Mouse (Mus musculus) ES-E14 (cell line): ENCODE results near the gene Sox9. TPM values are rescaled to one million over a fixed set of nuclear protein-coding genes. Genes with fewer than 3 reads are reported as not detected.

Experiments
- DNase-seq: peaks from one replicate; pipeline ENCODE4 v3.0.0-alpha.2; 2013; ENCODE audit warnings: low read depth, low spot score
- H3K27ac ChIP-seq: 2 replicates; pipeline ENCODE4 v1.5.1; 2012; ENCODE audit warnings: low read depth, mild to moderate bottlenecking, low read length, moderate library complexity, mixed read lengths; ENCODE audit not compliant: poor library complexity, insufficient read depth, severe bottlenecking
- H3K36me3 ChIP-seq: 2 replicates; pipeline ENCODE4 v1.6.1; 2012; ENCODE audit warnings: mild to moderate bottlenecking, low read length, moderate library complexity, mixed read lengths; ENCODE audit not compliant: control insufficient read depth, poor library complexity, insufficient read depth, severe bottlenecking
- H3K4me1 ChIP-seq, 2 experiments: fragments of 150-350 bp in 1 of 2; sonication (generic) in 1 of 2; 2 replicates each; pipeline ENCODE4 v1.6.1; 2012; ENCODE audit warnings: low read length in 2 of 2, mild to moderate bottlenecking in 1 of 2, mixed read lengths in 1 of 2; ENCODE audit not compliant: control insufficient read depth in 2 of 2, insufficient read depth in 2 of 2, poor library complexity in 1 of 2
- H3K4me3 ChIP-seq, 2 experiments: fragments of 150-350 bp in 1 of 2; sonication (generic) in 1 of 2; 2 replicates each; pipeline ENCODE4 v1.5.1; 2012; ENCODE audit warnings: low read length in 2 of 2, low read depth in 1 of 2, mild to moderate bottlenecking in 1 of 2, mixed read lengths in 1 of 2; ENCODE audit not compliant: insufficient read depth in 1 of 2, poor library complexity in 1 of 2, severe bottlenecking in 1 of 2
- H3K9ac ChIP-seq: 2 replicates; pipeline ENCODE4 v1.6.1; 2012; ENCODE audit warnings: low read depth, mild to moderate bottlenecking, low read length, mixed read lengths; ENCODE audit not compliant: poor library complexity, insufficient read depth, severe bottlenecking
- H3K9me3 ChIP-seq: fragments of 150-350 bp; sonication (generic); 2 replicates; pipeline ENCODE4 v1.6.1; 2012; ENCODE audit warnings: low read depth, mild to moderate bottlenecking, low read length; ENCODE audit not compliant: control insufficient read depth, insufficient read depth
- CHD2 ChIP-seq: IDR thresholded peaks from 2 replicates; pipeline ENCODE4 v1.6.1; 2014; ENCODE audit warnings: mild to moderate bottlenecking, low read depth, low read length, inconsistent platforms
- HCFC1 ChIP-seq: IDR thresholded peaks from 2 replicates; pipeline ENCODE4 v1.6.1; 2012; ENCODE audit warnings: low read length, inconsistent platforms, borderline replicate concordance; ENCODE audit not compliant: insufficient read depth
- MAFK ChIP-seq: IDR thresholded peaks from 2 replicates; pipeline ENCODE4 v1.6.1; 2014; ENCODE audit warnings: mild to moderate bottlenecking, low read depth, low read length, inconsistent platforms; ENCODE audit not compliant: insufficient read depth
- ZC3H11A ChIP-seq: IDR thresholded peaks from 2 replicates; pipeline ENCODE4 v1.6.1; 2012; ENCODE audit warnings: low read depth, mild to moderate bottlenecking, inconsistent platforms, low read length, borderline replicate concordance
- ZNF384 ChIP-seq: IDR thresholded peaks from 2 replicates; pipeline ENCODE4 v1.6.1; 2012; ENCODE audit warnings: low read depth, low read length, inconsistent platforms
- in situ Hi-C, 2 experiments: fragments of 600-800 bp; cut with MboI; formaldehyde crosslinking; loops; one replicate each; pipeline ENCODE4 v1.15.1; 2025; ENCODE audit warnings: low sequenced_read_pairs in 2 of 2, inconsistent platforms in 1 of 2; ENCODE audit not compliant: unreplicated experiment in 2 of 2
- total RNA-seq: library from RNA; depleted of rRNA; stranded (reverse); fragments of 300-350 nt; gene quantifications from 2 replicates; pipeline ENCODE4 v1.2.3, GENCODE M21; 2012

The Sox9 gene
- total RNA-seq, 1 experiment: 0.27 TPM

DNA sequence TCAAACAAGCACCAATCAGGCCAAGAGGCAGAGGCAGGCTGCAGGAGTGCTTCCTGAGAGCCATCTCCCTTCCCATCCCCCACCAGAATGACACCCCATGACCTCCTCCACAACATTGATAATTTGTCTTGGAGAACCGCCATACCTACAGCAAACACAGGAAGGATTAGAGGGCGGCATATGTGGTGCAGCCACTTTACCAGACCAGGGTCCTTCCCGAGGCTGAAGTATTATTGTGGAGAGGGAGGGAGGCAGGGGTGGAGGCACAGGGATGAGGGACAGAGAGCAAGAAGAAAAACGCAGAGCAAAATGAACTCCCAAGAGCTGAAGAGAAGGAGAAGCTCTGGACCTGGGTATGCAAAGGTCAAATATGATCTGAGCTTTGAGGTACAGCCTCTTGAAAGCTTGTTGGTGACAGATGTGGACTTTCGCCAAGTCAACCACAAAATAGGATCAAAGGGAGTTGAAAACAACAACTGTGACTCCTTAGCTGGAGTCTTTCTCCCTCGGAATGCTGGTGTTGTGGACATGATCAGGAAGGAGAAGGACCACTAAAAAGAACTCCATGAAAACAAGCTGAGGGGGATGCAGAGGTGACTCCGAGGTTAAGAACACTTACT, 36.7 kb downstream of the Sox9 start:
- in situ Hi-C loops: loop anchor here in 1 of 2 experiments (25.0 kb wide), 1 partner anchor 744 kb away; no protein-coding TSS in a partner anchor
- Histone ChIP-seq H3K4me1 (peaks cover 1 to 3% of the 10 kb centered on the region in 2 experiments; a peak in 1 of 4 replicates), H3K9me3 (no peaks in the 10 kb centered on the region), H3K27ac (no peak overlapping the region), H3K9ac (no peak overlapping the region), H3K4me3 (no peak overlapping the region), H3K36me3 (no peaks in the 10 kb centered on the region)
- TF ChIP-seq ZC3H11A (no peak), CHD2 (no peak), MAFK (no peak), ZNF384 (no peak)
- no peak for DNase-seq

DNA sequence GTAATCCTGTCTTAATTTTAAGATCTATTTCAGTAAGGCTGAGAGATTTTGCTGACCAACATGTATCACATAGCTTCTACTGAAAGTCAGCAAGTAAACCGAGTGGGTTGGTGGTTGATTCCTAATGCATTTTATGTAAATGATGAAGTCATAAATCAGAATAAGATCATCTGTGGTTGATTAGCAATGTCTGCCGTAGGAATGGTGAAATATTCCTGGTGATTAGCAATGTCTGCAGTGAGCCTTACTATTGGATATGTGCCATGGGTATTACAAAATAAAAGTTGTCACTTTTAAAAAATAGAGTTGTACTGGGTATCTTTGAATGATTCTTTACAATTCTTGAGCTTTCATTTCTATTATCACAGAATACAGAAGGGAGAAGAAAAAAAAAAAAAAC, 39.5 kb downstream of the Sox9 start:
- in situ Hi-C loops: loop anchor here in 1 of 2 experiments (25.0 kb wide), 1 partner anchor 741 kb away; no protein-coding TSS in a partner anchor
- H3K36me3 ChIP-seq: no peaks in the 10 kb centered on the region
- no peak for DNase-seq
- peaks cover 3 to 4% of the 10 kb centered on the region in 2 experiments; a peak in 1 of 4 replicates for H3K4me1 ChIP-seq
- no peak overlapping the region for H3K9ac ChIP-seq
- no peak overlapping the region for H3K27ac ChIP-seq
- no peak for TF ChIP-seq CHD2
- TF ChIP-seq ZC3H11A: no peak
- no peak for TF ChIP-seq HCFC1
- no peak for TF ChIP-seq MAFK
- H3K9me3 ChIP-seq: no peaks in the 10 kb centered on the region
- no peak overlapping the region for H3K4me3 ChIP-seq

GRCm38 (mm10) chr11:112824146-112824545, 42.1 kb downstream of the Sox9 start:
- no peak overlapping the region for H3K27ac ChIP-seq
- TF ChIP-seq MAFK: no peak
- TF ChIP-seq ZNF384: no peak
- TF ChIP-seq ZC3H11A: no peak
- H3K4me3 ChIP-seq: no peak overlapping the region
- H3K4me1 ChIP-seq: peaks cover 2% of the 10 kb centered on the region in 2 experiments; a peak in 1 of 4 replicates
- H3K9ac ChIP-seq: no peak overlapping the region
- no peaks in the 10 kb centered on the region for H3K9me3 ChIP-seq
- DNase-seq: no peak
- no peaks in the 10 kb centered on the region for H3K36me3 ChIP-seq
- in situ Hi-C loops: loop anchor here in 1 of 2 experiments (25.0 kb wide), 1 partner anchor 738 kb away; no protein-coding TSS in a partner anchor

DNA sequence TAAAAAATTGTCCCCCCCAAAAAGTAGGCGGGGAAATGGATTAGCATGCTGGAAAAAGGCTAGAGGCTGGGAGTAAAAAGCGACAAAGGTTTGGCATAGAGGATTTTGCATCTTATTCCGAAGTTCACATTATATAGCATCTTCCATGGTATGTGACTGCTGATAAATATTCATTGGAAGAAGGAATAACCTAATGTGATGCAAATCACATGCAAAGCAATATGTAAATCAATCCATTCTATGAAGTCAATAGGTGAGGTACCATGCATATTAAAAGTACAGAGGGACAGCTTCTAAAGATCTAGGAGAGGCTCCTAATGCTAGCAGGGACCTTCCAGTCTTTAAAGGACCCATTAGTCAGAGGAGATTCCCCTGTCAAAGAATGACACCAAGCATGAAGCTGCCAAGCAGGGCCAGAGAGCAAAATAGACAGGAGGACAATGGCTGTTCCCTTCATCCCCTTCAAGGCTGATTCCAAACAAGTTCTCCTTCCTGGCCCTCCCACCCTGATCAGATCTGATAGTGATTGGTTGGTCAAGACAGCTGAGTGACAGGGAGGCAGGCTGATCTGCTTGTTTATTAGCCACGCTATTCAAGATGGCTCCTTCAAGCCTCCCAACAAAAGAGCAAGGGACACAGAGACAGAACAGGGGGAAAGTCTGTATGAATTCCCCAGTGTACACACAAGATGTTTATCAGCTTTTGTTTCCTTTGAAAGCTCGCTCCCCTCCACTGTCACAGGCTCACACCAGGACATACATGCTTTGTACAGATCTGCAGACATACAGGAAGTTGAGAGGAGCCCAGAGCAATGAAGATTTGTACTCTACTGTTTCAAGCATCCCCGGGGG, 44.4 kb downstream of the Sox9 start:
- Histone ChIP-seq H3K36me3 (no peaks in the 10 kb centered on the region), H3K4me3 (no peak overlapping the region), H3K9ac (no peak overlapping the region), H3K9me3 (no peaks in the 10 kb centered on the region), H3K27ac (no peak overlapping the region), H3K4me1 (peaks cover 2% of the 10 kb centered on the region in 2 experiments; a peak in 1 of 4 replicates)
- no peak for DNase-seq
- TF ChIP-seq HCFC1 (no peak), ZC3H11A (no peak), CHD2 (no peak), MAFK (no peak), ZNF384 (no peak)
- in situ Hi-C loops: no loop called here
